Mouse (Mus musculus): ENCODE measurements at regions not wholly inside any gene's neighbourhood (a gene's known extent, or its start where the extent isn't known, plus 50 kb on each side); places are given as distances from the start of the nearest gene placed in this dataset.

DNA sequence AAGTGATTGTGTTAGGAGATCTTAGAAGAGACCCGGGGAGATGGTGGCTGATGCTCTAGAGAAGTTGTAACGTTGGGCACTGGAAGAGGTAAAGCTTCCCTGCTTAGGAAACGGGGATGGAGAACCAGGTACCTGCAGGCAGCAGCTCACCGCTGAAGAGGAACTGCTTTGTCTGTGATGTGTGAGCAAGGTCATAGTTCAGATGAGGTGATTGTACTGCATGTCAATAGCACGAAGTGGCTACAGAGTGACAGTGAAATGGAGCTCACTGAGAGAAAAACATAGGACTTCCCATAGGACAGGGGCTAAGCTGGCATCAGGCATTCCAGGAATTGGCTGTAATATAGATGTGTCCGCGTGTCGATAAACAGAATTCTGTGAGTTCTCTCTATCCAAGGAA lies 205.1 kb upstream of the Tet2 start:
- peak; percentile 10 for DNase-seq (ENCODE audit: low read depth, low spot score)

DNA sequence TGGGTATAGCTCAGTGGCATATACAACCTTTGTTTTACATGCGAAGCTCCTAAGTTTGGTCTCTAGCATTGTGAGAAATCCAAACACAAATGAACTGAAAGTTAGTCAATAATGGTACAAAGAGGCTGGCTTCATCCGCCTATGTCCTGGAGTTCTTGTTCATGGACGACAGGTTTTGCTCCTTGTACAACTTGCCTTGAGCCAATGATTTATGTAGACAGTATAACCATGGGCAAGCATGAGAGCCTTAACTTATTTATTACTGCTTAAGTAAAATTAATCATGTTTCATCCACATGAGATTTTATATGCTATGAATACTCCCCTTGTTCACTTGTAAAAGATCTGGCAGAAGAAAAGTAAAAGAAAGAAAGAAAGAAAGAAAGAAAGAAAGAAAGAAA lies 205.7 kb upstream of the Tet2 start:
- no peak for DNase-seq (ENCODE audit: low read depth, low spot score)

DNA sequence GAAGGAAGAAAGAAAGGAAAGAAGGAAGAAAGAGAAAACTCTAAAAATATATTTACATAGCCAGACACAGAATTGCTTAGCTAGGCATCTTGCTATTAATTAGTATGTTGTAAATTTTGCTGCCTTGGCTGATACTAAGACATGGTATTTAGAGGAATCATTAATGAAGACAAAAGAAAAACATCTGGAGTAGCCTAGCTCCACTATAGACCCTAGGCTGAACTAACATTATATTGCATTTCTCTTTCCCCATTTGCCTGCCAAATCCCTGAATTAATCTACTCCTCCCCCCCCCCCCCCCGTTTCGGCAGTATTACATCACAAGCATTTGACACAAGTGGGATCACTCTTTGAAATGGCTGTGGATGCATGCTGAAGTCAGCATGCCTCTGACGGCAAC lies 206.1 kb upstream of the Tet2 start:
- no peak for DNase-seq (ENCODE audit: low read depth, low spot score)

DNA sequence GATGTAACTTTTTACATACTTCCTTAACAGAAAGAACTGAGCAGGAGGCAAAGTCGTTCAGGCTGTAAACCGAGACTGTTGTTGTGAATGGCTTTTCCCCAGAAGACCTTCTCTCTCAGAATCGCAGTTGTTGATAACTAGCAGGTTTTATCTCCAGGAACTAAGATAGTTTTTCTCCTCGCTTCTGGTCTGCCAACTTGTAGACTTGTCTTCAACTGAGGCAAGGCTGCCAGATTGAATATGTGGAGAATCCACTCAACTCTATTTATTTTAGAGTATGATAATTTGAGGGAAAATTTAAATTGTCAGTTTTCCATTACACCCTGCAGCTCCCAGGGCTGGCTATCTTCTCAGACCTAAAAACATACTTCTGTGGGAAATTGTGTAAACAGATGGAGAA lies 206.6 kb upstream of the Tet2 start:
- DNase-seq (ENCODE audit: low read depth, low spot score) = no peak

DNA sequence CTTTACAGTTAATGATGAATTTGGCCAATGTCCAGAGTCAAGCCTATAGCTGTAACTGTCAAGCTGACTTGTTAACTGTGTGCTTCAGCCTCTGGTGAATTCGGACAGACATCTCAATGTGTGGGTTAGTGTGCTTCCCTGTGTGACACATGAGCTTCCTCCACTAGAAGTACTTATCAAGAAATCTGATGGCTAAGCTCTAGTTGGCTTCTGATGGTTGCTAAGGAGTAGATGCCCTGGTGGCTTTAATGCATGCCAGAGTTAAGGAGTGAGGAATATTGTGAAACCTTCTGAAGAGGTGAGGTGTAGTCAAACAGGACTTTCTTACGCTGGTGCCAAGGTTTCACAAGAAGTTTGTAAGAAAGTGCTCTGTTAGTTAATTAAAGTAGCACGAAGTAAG lies 208.1 kb upstream of the Tet2 start:
- DNase-seq (ENCODE audit: low read depth, low spot score) = no peak

DNA sequence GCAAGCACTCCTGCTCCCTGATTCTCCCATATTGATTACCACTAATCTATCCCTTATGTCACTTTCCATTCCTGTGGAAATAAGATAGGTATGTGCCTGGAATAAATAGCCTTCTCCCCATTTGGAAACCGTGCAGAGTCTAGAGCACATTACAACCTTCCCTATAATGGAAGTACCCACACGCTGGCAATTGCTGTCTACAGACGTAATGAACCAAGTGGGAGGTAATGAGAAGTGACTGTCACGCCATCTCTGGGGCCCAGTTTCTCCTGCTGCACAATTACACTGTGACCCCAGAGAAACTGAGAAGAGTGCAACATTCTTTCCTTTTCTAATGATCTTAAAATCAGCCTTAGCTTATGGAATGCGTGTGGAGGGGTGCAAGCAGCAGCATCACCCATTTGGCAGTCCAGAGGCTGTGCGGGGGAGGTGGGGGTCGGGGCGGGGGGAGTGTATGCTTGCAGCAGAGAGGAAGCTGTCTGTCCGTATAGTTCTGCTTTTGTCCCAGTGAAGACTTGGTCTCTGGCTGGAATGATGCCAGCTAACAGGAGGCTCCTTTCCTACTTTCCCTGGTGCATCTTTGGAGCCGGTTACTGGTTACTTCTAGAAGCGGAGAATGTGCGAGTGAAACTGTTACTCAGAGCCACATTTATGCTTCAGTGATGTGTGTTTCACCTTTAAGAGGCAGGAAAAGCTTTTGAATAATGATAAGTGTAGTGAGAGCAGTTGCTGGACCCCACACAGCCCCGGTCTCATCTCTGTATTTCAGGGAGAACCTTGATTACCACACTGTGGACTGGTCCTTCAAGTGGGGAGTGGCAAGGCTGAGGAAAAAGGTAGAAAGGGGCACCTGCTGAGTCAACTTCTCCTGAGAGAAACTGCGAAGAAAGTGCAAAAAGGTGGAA lies 209.3 kb upstream of the Tet2 start:
- no peak for DNase-seq (ENCODE audit: low read depth, low spot score)

DNA sequence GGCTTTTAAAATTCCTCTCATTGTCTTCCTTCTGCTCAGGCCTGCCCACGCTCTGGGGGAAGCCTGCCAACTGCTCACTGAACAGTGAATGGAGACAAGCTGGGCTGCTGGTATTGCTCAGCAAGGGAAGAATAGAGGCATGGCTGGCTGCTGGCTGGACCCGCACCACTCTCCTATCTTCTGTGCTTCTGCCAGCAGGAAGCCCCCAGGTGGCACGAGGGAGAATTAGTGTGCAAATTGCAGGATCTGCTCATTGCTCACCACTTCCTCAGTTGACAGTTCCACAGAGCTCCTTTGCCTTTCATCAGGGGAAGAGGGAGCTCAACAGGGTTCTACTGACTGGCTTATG lies 209.9 kb upstream of the Tet2 start:
- DNase-seq (ENCODE audit: low read depth, low spot score) = peak; percentile 17

DNA sequence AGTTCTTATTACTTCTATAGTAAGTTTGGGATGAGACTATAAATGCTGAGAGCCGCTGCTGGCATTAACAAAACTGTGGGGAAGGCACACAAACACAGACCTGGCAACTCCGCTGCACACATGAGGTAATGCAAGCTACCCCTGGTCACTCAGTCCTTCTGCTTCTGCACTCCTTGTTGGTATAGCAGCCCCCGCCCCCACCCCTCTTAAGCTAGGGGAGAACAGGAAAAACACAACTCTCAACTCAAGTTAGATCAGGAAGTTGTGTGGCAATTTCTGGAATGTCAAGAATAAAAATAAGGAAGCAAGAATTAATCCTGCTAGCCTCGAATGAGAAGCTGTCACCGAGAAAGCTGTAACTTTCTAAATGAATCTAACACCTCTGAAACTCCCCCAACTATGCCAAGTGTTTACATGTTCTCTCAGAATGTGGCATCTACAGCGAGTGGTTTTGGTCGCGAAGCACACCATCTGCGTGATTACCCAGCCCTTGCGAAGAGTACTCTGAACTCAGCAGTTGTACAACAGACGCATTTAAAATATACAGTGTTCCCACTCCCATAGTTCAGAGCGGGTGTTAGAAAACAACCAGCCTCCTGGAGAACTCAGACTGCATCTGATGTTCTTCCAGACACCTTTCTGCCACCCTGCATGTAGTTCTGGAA lies 212.9 kb upstream of the Tet2 start:
- DNase-seq (ENCODE audit: low read depth, low spot score) = no peak

DNA sequence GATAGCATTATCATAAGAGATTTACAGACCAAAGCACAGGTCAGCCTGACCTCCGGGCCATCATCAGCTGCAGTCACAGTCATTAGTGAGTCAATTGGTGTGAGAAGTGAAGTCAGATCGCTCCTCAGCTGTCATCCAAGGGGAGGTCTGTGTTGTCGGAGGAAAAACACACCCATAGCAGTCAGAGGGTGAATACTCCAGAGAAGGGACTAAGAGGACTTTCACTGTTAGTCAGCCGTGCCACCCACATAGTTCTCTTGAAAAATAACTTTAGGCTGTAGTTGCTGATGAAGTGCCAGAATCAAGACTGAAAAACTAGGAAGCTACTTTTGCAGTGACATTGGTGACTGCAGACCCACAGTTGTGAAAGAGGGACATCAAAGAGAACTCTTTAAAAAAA lies 213.5 kb upstream of the Tet2 start:
- DNase-seq (ENCODE audit: low read depth, low spot score) = peak; percentile 55

DNA sequence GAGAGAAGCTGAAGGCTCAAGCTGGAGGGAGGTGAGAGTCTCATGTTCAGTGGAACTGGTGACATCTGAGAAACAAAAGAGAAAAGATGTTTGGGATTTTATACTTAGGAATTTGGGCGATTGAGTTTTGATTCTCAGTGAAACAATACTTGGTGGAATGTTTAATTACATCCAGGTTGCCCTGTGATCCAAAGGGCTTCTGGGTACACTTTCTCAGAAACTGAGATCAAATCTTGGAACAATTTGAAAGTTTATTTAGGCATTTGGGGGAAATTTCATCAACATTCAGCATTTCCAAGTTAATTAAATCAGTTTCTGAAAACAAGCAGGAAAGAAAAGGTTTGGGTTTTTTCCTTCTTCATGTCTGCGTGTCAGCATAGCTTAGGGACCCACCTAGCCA lies 214.7 kb upstream of the Tet2 start:
- no peak for DNase-seq (ENCODE audit: low read depth, low spot score)

DNA sequence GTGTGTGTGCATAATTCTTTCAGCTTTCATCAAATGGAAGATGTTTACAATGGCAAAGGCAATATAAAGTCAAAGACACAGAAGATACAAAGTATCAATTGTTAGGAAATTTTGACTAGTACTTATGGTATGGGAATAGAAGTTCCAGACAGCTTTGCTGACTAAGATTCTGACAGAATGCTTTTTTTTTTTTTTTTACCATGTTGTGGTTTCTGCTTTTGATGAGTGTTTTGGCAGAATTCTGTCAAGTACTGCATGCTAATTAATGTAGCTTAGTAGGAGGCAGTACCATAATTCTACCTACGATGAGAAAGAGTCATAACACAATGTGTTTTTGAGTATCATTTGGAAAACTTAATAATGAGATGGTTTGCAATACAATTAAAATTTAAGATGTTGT lies 215.3 kb upstream of the Tet2 start:
- no peak for DNase-seq (ENCODE audit: low read depth, low spot score)

DNA sequence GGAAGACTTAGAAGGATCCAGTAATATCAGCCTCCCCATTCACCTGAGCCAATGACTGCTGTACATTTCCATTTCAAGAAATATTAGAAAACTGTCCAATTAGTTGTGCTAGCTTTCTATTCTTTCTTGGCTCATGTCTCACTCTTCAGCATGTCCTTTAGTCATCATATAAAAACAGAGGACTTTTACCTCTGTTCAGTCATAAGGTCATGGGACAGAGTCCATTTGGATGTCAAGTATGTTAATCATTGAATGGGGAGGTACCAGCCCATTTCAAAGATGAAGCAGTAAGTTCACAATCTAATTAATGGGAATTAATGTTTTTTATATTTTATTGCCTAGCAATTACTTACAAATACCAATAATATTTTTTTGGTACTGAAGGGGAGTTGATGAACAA lies 218.8 kb upstream of the Tet2 start:
- no peak for DNase-seq (ENCODE audit: low read depth, low spot score)

DNA sequence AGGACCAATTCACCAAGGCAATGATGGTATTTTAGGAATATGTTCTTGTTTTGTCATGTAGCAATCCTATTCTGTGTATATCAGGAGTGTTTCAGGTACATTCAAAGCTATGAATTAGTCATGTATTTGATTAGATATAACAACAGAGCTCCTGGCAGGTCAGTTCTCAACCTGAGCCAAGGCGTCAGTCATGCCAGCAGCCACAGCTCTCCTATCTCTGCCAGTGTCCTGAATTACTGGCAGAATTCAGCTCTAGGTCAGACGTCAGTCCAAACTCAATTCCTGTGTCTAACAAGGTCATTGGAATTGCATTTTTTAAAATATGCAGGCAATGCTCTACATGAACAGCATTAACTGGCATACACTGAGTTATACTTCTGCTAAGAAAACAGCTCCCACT lies 228.6 kb upstream of the Tet2 start:
- no peak for DNase-seq (ENCODE audit: low read depth, low spot score)

DNA sequence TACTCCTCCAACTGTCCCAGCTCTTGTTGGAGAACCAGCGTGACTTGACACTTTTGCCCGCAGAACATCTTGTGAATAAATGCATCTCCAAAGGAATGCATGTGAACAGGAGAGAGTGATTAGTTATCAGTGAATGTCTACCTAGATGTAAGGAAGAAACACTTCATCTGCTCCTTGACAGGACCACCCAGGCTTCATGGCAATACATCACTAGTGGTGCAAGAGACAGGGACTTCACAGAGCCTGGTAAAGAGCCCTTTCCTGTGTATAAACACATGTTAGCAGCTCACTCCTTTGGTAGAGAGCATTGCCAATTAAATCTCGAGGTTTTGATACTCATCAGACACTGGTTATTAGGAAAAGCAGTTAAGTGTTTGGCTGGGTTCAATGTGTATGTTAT lies 229.3 kb upstream of the Tet2 start:
- no peak for DNase-seq (ENCODE audit: low read depth, low spot score)

DNA sequence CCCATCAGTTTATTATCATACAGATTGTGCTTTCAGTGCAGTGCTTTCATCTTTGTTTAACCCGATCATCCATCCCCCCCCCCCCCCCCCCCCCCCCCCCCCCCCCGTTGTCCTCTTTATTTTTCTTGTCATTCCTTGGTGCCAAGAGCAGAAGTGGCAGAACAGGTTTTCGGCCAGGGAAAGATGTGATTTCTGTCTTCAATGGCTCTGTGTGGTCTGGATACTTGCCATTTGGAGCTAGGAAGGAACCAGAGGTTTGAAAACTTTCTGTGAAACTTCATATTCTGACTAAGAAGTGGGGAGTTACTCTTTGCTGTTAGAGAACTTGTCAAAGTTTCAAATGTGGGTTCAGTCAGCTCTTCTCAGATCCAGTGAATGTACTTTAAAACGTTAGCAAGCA lies 231.1 kb upstream of the Tet2 start:
- DNase-seq (ENCODE audit: low read depth, low spot score) = no peak

DNA sequence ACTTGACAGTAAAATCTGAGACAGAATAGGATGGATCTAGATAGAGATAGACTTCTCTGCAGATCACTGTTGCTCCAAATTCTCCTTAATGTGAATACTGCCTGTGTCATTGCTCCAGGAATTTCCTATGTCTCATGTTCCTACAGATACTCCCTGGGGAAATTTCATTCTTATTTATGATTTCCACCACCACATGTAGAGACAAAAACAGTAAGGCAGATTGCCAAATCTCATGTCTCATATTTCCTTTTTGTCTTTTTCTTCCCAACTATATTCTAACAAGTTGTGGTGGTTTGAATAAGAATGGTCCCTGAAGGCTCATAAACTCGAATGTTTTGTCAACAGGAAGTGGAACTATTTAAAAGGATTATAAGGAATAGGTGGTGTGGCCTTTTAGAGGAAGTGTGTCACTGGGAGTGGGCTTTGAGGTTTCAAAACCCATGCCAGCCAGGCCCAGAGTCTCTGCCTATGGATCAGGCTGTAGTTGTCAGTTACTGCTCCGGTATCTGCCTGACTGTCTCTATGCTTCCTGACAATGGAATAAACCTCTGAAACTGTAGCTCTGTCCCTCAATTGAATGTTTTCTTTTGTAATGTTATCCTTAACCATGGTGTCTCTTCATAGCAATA lies 234.3 kb upstream of the Tet2 start:
- no peak for DNase-seq (ENCODE audit: low read depth, low spot score)

DNA sequence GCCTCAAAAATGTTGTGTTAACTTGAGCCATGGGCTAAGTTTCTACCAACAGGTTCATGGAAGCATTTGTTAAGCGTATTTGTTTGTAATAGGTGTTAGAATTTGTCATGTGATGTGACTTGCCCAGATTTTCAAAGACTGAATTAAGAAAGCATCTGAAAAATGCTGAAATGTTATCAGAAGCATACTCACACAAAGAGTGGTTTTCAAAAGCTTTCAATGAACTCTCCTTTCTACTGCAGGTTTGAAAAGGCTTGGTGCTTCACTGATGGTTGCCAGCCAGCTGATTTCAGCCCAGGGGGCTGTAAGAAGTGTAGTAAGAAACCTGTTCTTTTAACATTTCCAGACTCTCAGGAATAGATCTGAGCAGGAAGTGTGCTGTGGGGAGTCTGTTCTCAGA lies 238.1 kb upstream of the Tet2 start:
- DNase-seq (ENCODE audit: low read depth, low spot score) = no peak

DNA sequence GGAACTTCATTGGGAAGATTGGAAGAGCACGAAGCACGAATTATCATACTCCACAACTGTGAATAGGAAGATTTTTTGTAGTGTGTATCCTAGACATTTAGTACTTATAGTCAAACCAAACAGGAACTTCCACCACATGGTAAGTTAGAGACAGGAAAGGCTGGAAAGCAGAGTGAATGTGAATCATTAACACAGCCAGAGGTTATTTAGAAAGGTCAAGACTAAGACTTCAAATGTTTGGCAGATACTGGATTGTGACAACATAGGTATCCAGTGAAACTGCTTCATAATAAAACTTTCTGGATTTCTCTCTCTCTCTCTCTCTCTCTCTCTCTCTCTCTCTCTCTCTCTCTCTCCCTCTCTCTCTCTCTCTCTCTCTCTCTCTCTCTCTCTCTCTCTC lies 246.4 kb upstream of the Tet2 start:
- no peak for DNase-seq (ENCODE audit: low read depth, low spot score)

DNA sequence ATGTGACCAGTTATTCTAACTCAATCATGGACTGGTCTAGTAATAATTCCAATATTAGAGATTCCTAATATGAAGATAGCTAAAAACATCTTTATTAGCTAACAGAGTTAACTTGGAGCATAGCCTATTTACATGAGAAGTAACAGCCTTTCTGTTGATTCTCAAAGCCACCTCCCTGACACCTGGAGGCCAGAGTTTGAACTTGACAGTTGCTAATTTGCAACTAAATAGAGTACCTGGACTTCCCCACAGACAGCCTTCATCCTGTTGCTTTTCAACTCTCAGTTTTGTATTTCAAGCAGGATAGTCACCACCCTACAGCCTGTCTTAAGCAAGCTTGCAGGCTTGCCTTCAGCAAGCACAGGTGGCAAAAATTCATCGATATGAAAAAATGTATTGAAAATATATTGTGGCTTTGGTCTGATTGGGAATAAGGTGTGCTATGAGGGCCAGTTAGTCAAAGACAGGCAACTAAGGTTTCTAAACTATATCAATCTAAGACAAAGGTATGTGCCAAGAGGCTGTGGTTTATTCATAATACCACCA lies 264.1 kb upstream of the Tet2 start:
- DNase-seq (ENCODE audit: low read depth, low spot score) = peak; percentile 80

DNA sequence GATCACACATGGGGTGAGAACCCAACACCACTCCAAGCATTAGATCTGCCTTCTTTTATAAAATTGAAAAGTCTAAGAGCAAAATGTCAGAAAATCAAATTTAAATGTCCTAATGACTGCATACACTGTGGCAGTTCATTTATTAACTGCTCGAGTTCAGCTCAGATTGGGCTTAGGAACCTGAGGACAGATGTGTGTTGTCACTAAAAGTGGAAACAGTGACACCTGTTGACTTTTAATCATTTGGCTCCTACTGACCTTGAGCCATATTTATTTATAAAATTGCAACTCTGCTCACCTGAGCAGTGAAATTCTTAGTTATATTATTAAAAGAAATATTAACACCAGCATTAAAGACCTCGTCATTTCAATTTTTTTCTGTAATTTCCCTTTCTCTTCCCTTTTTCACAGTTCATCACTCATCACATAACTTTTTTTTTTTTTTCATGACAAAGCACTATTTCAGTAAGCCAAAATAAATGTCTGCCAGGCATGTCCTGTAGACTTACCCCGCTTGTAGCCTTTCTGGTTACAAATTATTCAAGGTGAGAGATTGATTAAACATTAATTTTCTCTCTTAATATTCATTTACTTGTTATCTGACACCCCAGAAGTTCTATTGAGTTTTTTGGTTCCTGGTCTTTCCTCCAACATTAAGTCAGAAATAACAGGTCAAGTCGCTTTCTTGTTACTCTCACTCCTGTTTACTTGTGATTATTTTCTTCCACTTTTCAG lies 274.2 kb upstream of the Tet2 start:
- peak; percentile 55 for DNase-seq (ENCODE audit: low read depth, low spot score)

DNA sequence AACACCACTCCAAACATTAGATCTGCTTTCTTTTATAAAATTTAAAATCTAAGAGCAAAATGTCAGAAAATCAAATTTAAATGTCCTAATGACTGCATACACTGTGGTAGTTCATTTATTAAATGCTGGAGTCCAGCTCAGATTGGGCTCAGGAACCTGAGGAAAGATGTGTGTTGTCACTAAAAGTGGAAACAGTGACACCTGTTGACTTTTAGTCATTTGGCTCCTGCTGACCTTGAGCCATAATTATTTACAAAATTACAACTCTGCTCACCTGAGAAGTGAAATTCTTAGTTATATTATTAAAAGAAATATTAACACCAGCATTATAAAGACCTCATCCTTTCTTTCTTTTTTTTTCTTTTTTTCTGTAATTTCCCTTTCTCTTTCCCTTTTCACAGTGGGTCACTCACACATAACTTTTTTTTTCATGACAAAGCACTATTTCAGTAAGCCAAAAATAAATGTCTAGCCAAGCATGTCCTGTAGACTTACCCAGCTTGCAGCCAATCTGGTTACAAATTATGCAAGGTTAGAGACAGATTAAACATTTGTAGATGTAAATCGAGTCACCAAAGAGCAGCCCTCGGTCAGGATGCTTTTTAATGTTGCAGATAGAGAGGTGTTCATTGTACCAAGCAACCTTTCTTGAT lies 288.9 kb upstream of the Tet2 start:
- peak; percentile 68 for DNase-seq (ENCODE audit: low read depth, low spot score)
